Mouse (Mus musculus): ENCODE results near the gene Ssh1. TPM values are rescaled to one million over a fixed set of nuclear protein-coding genes. Genes with fewer than 3 reads are reported as not detected.

The Ssh1 gene
- total and polyA plus RNA-seq, 2 experiments from 2014 or later: 10.4 to 11.5 TPM

GRCm38 (mm10) chr5:113956510-113956909 lies 37.2 kb downstream of the Ssh1 start:
- Histone ChIP-seq H3K9me3 (ENCODE audit: low read length) (no peaks in the 10 kb centered on the region), H3K9ac (no peak overlapping the region), H3K27me3 (ENCODE audit: insufficient read depth, low read length) (no peaks in the 10 kb centered on the region), H3K27ac (ENCODE audit: low read depth, low read length) (no peak overlapping the region), H3K36me3 (ENCODE audit: insufficient read depth) (peaks cover 35% of the 10 kb centered on the region), H3K4me3 (ENCODE audit: low read depth, low read length) (no peak overlapping the region), H3K4me2 (ENCODE audit: low read depth) (no peak overlapping the region), H3K4me1 (ENCODE audit: insufficient read depth) (no peaks in the 10 kb centered on the region)
- DNase-seq: peak; percentile 91
- WGBS: 5% methylated on average over 4 of the region's 4 CpGs
- TF ChIP-seq CTCF (IDR thresholded peaks at IDR 0.05; ENCODE audit: low read depth): peak; percentile 94
- peak; percentile 82 for ATAC-seq

- Histone ChIP-seq H3K36me3 (ENCODE audit: insufficient read depth) (peaks cover 35% of the 10 kb centered on the region), H3K9ac (no peak overlapping the region), H3K4me1 (ENCODE audit: insufficient read depth) (no peaks in the 10 kb centered on the region), H3K27ac (ENCODE audit: low read depth, low read length) (no peak overlapping the region), H3K9me3 (ENCODE audit: low read length) (no peaks in the 10 kb centered on the region), H3K27me3 (ENCODE audit: insufficient read depth, low read length) (no peaks in the 10 kb centered on the region), H3K4me2 (ENCODE audit: low read depth) (no peak overlapping the region), H3K4me3 (ENCODE audit: low read depth, low read length) (no peak overlapping the region)
- no peak for TF ChIP-seq CTCF (IDR thresholded peaks at IDR 0.05; ENCODE audit: low read depth)
- ATAC-seq (no peak), DNase-seq (no peak)
- WGBS: 88% methylated on average over 8 of the region's 8 CpGs
These were observed 38.0 kb downstream of the Ssh1 start for GRCm38 (mm10) chr5:113955691-113956090.

DNA sequence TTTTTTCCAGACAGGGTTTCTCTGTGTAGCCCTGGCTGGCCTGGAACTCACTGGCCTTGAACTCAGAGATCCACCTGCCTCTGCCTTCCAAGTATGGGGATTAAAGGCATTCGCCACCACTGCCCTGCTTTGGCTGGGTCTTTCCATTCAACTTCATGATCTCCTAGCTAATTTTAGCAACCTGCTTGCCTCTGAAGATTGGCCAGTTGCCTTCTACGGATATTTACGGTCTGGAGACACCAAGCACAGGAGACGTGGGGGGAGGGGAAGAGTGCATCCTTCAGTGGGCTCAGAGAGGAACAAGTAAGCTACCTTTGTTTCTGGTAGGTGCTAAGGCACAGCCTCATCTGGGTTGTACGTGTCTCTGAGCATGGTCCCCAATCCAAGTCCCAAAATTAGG lies 38.4 kb downstream of the Ssh1 start:
- Histone ChIP-seq H3K9me3 (ENCODE audit: low read length) (no peaks in the 10 kb centered on the region), H3K27me3 (ENCODE audit: insufficient read depth, low read length) (no peaks in the 10 kb centered on the region), H3K4me3 (ENCODE audit: low read depth, low read length) (no peak overlapping the region), H3K9ac (no peak overlapping the region), H3K4me1 (ENCODE audit: insufficient read depth) (no peaks in the 10 kb centered on the region), H3K36me3 (ENCODE audit: insufficient read depth) (peaks cover 37% of the 10 kb centered on the region), H3K4me2 (ENCODE audit: low read depth) (no peak overlapping the region), H3K27ac (ENCODE audit: low read depth, low read length) (no peak overlapping the region)
- no peak for TF ChIP-seq CTCF (IDR thresholded peaks at IDR 0.05; ENCODE audit: low read depth)
- DNase-seq (no peak), ATAC-seq (no peak)
- WGBS: 84% methylated on average over 5 of the region's 5 CpGs

DNA sequence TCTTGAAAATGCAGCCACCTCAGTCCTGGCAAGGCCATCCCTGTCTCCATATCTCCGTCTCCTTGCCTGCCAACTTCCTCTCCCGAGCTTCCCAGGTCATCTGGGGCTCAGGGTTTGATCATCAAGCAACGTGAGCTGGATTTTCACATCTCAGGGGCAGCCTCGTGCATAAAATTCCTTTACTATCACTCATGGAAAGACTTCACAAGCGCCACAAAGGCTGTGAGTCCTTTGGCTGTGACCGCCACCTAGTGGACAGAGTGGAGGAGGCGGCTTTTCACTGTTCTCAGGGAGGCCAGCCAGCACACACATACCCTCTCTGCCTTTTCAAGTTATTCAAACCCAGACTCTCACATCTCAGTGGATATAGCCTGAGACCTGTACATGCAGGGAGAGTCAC lies 39.3 kb downstream of the Ssh1 start:
- DNase-seq: peak; percentile 93
- H3K36me3 ChIP-seq (ENCODE audit: insufficient read depth): peaks cover 46% of the 10 kb centered on the region

DNA sequence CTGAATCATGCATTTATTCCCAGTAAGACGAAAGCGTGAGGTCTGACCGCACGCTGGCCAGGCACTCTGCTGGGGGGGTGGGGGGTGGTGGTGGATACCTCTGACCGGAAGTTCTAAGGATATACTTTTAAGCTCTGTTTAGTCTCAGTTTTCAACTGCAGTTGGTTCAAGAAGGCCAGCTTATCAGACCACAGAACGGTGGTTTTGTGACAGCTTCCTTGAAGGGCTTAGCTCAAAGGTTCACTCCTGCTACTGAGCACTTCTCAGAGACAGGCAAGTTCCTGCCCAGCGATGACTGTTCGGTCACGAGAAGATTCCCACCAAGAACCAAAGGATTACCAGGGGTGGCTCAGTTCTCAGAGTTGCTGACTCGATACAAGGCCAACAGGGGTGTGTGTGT lies 41.2 kb downstream of the Ssh1 start:
- Histone ChIP-seq H3K9ac (no peak overlapping the region), H3K27me3 (ENCODE audit: insufficient read depth, low read length) (no peaks in the 10 kb centered on the region), H3K4me2 (ENCODE audit: low read depth) (no peak overlapping the region), H3K4me1 (ENCODE audit: insufficient read depth) (no peaks in the 10 kb centered on the region), H3K4me3 (ENCODE audit: low read depth, low read length) (no peak overlapping the region), H3K36me3 (ENCODE audit: insufficient read depth) (peaks cover 58% of the 10 kb centered on the region), H3K9me3 (ENCODE audit: low read length) (no peaks in the 10 kb centered on the region), H3K27ac (ENCODE audit: low read depth, low read length) (no peak overlapping the region)
- 93% methylated on average over 10 of the region's 10 CpGs for WGBS
- no peak for TF ChIP-seq CTCF (IDR thresholded peaks at IDR 0.05; ENCODE audit: low read depth)
- ATAC-seq (no peak), DNase-seq (no peak)

More for the DNA sequence above, 39.3 kb downstream of the Ssh1 start:
- H3K4me2 ChIP-seq (ENCODE audit: low read depth): no peak overlapping the region
- H3K9ac ChIP-seq: 0 out of 2 replicates have a peak overlapping the region, but pooled peaks have one; percentile 1
- TF ChIP-seq CTCF (IDR thresholded peaks at IDR 0.05; ENCODE audit: low read depth): peak; percentile 97
- 10% methylated on average over 7 of the region's 7 CpGs for WGBS
- no peak overlapping the region for H3K27ac ChIP-seq (ENCODE audit: low read depth, low read length)
- ATAC-seq: peak; percentile 87
- H3K9me3 ChIP-seq (ENCODE audit: low read length): no peaks in the 10 kb centered on the region
- H3K4me1 ChIP-seq (ENCODE audit: insufficient read depth): no peaks in the 10 kb centered on the region
- no peak overlapping the region for H3K4me3 ChIP-seq (ENCODE audit: low read depth, low read length)
- no peaks in the 10 kb centered on the region for H3K27me3 ChIP-seq (ENCODE audit: insufficient read depth, low read length)

GRCm38 (mm10) chr5:113951693-113952071 lies 42.0 kb downstream of the Ssh1 start:
- WGBS: 91% methylated on average over 11 of the region's 11 CpGs

GRCm38 (mm10) chr5:113950786-113951692 lies 42.7 kb downstream of the Ssh1 start:
- no peaks in the 10 kb centered on the region for H3K4me1 ChIP-seq (ENCODE audit: insufficient read depth)
- H3K4me3 ChIP-seq (ENCODE audit: low read depth, low read length): no peak overlapping the region
- 0 out of 2 replicates have a peak, but pooled peaks have one; percentile 32 for ATAC-seq
- no peaks in the 10 kb centered on the region for H3K9me3 ChIP-seq (ENCODE audit: low read length)
- no peak overlapping the region for H3K9ac ChIP-seq
- H3K4me2 ChIP-seq (ENCODE audit: low read depth): no peak overlapping the region
- DNase-seq: no peak
- no peak for TF ChIP-seq CTCF (IDR thresholded peaks at IDR 0.05; ENCODE audit: low read depth)
- peaks cover 63% of the 10 kb centered on the region for H3K36me3 ChIP-seq (ENCODE audit: insufficient read depth)
- no peaks in the 10 kb centered on the region for H3K27me3 ChIP-seq (ENCODE audit: insufficient read depth, low read length)
- H3K27ac ChIP-seq (ENCODE audit: low read depth, low read length): peak overlapping the region; percentile 29
- 60% methylated on average over 19 of the region's 19 CpGs for WGBS

More at GRCm38 (mm10) chr5:113951693-113952071, 42.0 kb downstream of the Ssh1 start:
- no peak for DNase-seq
- no peaks in the 10 kb centered on the region for H3K4me1 ChIP-seq (ENCODE audit: insufficient read depth)
- H3K9ac ChIP-seq: no peak overlapping the region
- H3K27ac ChIP-seq (ENCODE audit: low read depth, low read length): no peak overlapping the region
- ATAC-seq: no peak
- no peaks in the 10 kb centered on the region for H3K27me3 ChIP-seq (ENCODE audit: insufficient read depth, low read length)
- peaks cover 58% of the 10 kb centered on the region for H3K36me3 ChIP-seq (ENCODE audit: insufficient read depth)
- H3K9me3 ChIP-seq (ENCODE audit: low read length): no peaks in the 10 kb centered on the region
- no peak for TF ChIP-seq CTCF (IDR thresholded peaks at IDR 0.05; ENCODE audit: low read depth)
- H3K4me3 ChIP-seq (ENCODE audit: low read depth, low read length): no peak overlapping the region
- no peak overlapping the region for H3K4me2 ChIP-seq (ENCODE audit: low read depth)

Data from forebrain, postnatal 0 days (tissue).